Mouse (Mus musculus) liver, postnatal 0 days (tissue): ENCODE measurements at regions not wholly inside any gene's neighbourhood (a gene's known extent, or its start where the extent isn't known, plus 50 kb on each side); places are given as distances from the start of the nearest gene placed in this dataset.

ENCODE experiments used
- CTCF ChIP-seq: sonication (generic); IDR thresholded peaks from 2 replicates; pipeline ENCODE4 v1.5.1; 2016; ENCODE audit warnings: antibody characterized with exemption, low read depth
- EP300 ChIP-seq: IDR thresholded peaks from 2 replicates; pipeline ENCODE4 v1.6.1; 2016; ENCODE audit warnings: antibody characterized with exemption, low read depth, mild to moderate bottlenecking

- TF ChIP-seq CTCF (no peak), EP300 (no peak)
Measured at GRCm38 (mm10) chr5:126088251-126088914, 556.8 kb downstream of the Tmem132b start.
